Mouse (Mus musculus) heart, embryonic 12.5 days (tissue): Measurements from ENCODE around the gene Mgat5. TPM values are rescaled to one million over a fixed set of nuclear protein-coding genes. Genes with fewer than 3 reads are reported as not detected.

Experiments used
- ATAC-seq: fragments of 200-750 bp; cut with Nextera tagmentation; 2 replicates; pipeline ENCODE4 v1.8.0; 2017; ENCODE audit warnings: moderate TSS enrichment, moderate library complexity; ENCODE audit not compliant: insufficient number of reproducible peaks, low FRiP score
- H3K27ac ChIP-seq: fragments of 300-500 bp; sonication (generic); 2 replicates; pipeline ENCODE4 v1.5.1; 2016; ENCODE audit warnings: mild to moderate bottlenecking, moderate library complexity; ENCODE audit not compliant: poor library complexity, severe bottlenecking
- H3K27me3 ChIP-seq: fragments of 300-500 bp; sonication (generic); replicated peaks from 2 replicates; pipeline ENCODE4 v1.6.1; 2016; ENCODE audit warnings: mild to moderate bottlenecking, moderate library complexity
- H3K36me3 ChIP-seq: fragments of 300-500 bp; sonication (generic); 2 replicates; pipeline ENCODE4 v1.6.1; 2016; ENCODE audit warnings: mild to moderate bottlenecking, moderate library complexity
- H3K4me1 ChIP-seq: fragments of 300-500 bp; sonication (generic); replicated peaks from 2 replicates; pipeline ENCODE4 v1.6.1; 2016; ENCODE audit warnings: mild to moderate bottlenecking
- H3K4me2 ChIP-seq: fragments of 300-500 bp; sonication (generic); 2 replicates; pipeline ENCODE4 v1.6.1; 2016; ENCODE audit warnings: mild to moderate bottlenecking, moderate library complexity
- H3K4me3 ChIP-seq: fragments of 300-500 bp; sonication (generic); 2 replicates; pipeline ENCODE4 v1.5.1; 2016; ENCODE audit warnings: mild to moderate bottlenecking
- H3K9ac ChIP-seq: fragments of 300-500 bp; sonication (generic); 2 replicates; pipeline ENCODE4 v1.6.1; 2016; ENCODE audit warnings: mild to moderate bottlenecking, moderate library complexity
- H3K9me3 ChIP-seq: fragments of 300-500 bp; sonication (generic); replicated peaks from 2 replicates; pipeline ENCODE4 v1.6.1; 2016; ENCODE audit warnings: mild to moderate bottlenecking, moderate library complexity
- WGBS: fragments of 180-500 bp; shearing (Covaris S2); methylation state at CpG from one replicate; pipeline ENCODE4 v1.1.7; 2016; 5-methylcytosine and 5-hydroxymethylcytosine counted together
- polyA plus RNA-seq: library from polyadenylated mRNA; unstranded; fragments of >200 nt; fragmentation: Nextera tagmentation; extraction: Ambion mirVana; gene quantifications from 2 replicates; pipeline ENCODE4 v1.2.1, GENCODE M21; 2016

The Mgat5 gene
- polyA plus RNA-seq, 1 experiment from 2014 or later = 4.3 TPM

DNA sequence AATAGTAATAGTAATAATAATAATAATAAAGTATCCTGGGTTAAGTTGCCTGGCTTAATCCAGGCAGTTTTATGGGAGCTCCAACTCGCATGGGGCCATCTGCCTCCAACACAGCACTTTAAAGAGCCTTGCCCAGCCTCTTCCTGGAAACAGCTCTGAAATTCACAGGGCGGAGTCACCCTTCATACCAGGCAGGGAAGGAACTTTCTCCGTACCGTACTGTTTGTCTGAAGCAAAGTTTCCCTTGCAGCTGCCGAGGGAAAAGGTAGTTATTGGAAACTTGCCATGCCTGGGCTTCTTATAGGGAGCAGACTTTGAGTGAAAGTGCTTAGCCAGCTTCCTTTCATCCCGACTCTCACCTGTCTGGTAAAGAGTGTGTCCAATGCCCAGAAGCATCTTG, 232.3 kb downstream of the Mgat5 start:
- Histone ChIP-seq H3K36me3 (no peaks in the 10 kb centered on the region), H3K9me3 (no peaks in the 10 kb centered on the region), H3K27ac (no peak overlapping the region), H3K4me2 (no peak overlapping the region), H3K4me1 (peaks cover 37% of the 10 kb centered on the region), H3K27me3 (no peaks in the 10 kb centered on the region), H3K9ac (no peak overlapping the region), H3K4me3 (no peak overlapping the region)
- ATAC-seq = no peak
- WGBS = 61% methylated on average over 6 of the region's 6 CpGs

- no peak overlapping the region for H3K4me2 ChIP-seq
- WGBS = 56% methylated on average over 9 of the region's 9 CpGs
- H3K4me3 ChIP-seq = no peak overlapping the region
- ATAC-seq = no peak
- no peaks in the 10 kb centered on the region for H3K9me3 ChIP-seq
- H3K9ac ChIP-seq = no peak overlapping the region
- peaks cover 44% of the 10 kb centered on the region for H3K4me1 ChIP-seq
- H3K27me3 ChIP-seq = no peaks in the 10 kb centered on the region
- H3K27ac ChIP-seq = no peak overlapping the region
- H3K36me3 ChIP-seq = no peaks in the 10 kb centered on the region
Observed at GRCm38 (mm10) chr1:127439452-127439891, 234.7 kb downstream of the Mgat5 start.

DNA sequence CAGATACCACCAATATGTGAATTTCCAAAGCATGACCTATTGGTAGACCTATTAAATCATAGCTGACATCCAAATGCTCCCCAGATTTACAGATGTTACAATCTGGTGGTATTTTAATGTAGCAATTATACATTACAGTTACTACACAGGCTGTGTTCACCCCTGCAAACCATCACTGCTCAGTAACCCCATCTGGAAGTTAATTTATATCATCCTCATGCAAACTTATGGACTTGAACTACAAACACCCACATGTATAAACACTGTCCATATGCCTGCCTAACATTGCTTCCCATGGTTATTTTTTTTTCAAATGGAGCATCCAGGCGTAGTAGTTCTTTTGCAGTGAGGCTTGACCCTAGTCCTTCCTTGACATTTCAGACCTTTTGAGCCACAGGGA, 236.2 kb downstream of the Mgat5 start:
- H3K27ac ChIP-seq = no peak overlapping the region
- whole genome bisulfite sequencing = 70% methylated on average over 1 of the region's 1 CpGs

GRCm38 (mm10) chr1:127441736-127442135, 236.9 kb downstream of the Mgat5 start:
- Histone ChIP-seq H3K27me3 (no peaks in the 10 kb centered on the region), H3K4me2 (no peak overlapping the region), H3K4me3 (no peak overlapping the region), H3K4me1 (peaks cover 46% of the 10 kb centered on the region), H3K27ac (no peak overlapping the region), H3K36me3 (peaks cover 3% of the 10 kb centered on the region; the same call in 1 of the 2 replicates), H3K9me3 (no peaks in the 10 kb centered on the region), H3K9ac (no peak overlapping the region)
- ATAC-seq = no peak
- 73% methylated on average over 3 of the region's 3 CpGs for WGBS

More for the DNA sequence above, 236.2 kb downstream of the Mgat5 start:
- H3K9me3 ChIP-seq = no peaks in the 10 kb centered on the region
- H3K4me3 ChIP-seq = no peak overlapping the region
- H3K4me1 ChIP-seq = peaks cover 46% of the 10 kb centered on the region
- no peak overlapping the region for H3K4me2 ChIP-seq
- H3K9ac ChIP-seq = no peak overlapping the region
- no peaks in the 10 kb centered on the region for H3K27me3 ChIP-seq
- ATAC-seq = no peak
- H3K36me3 ChIP-seq = no peaks in the 10 kb centered on the region; the same call in 1 of the 2 replicates

DNA sequence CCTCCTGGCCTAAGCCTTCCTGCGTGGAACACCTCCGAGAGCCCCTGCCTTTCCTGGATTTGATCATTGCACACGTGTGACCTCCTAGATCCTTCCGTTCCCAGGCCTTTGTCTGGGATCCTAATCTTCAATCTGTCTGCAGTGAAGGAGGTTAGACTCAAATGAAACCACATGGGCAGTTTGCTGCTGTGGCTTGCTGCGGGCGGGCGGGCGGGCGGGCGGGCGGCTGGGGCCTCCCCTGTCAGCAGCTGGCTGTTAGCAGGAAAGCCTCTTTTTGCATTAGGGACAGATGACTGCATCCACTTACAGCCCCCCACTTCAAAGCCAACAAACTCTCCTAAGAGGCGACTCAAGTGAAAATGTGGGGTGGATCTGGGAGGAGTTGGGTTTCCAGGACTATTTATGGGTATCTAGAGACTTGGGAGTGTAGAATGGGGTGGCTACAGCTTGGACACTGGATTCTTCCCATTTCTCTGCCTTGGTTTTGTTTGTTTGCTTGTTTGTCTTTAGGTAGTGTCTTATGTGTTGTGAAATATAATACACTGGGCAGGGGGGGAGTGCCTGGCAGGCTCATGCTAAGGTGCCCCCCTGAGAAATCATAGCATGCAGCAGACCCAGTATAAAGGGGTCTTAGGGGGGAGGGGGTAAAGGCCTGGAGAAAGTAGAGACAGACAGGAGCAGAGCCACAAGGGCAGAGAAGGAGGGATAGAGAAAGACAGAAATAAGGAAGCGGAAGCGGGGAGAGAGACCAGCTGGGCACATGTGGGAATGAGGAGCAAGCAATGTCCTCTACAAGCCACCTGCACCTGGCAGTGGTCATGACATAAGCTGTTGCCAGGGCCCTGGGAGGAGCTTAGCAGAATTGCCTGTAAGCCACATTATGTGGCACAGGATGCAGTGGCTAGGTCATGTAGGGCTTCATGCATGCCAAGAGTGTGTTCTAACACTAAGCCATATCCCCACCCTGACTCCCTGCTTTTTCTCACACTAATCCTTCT, 238.4 kb downstream of the Mgat5 start:
- peaks cover 43% of the 10 kb centered on the region for H3K4me1 ChIP-seq
- no peaks in the 10 kb centered on the region for H3K27me3 ChIP-seq
- H3K4me2 ChIP-seq = peak overlapping the region; percentile 31; the same call in 1 of the 2 replicates
- H3K36me3 ChIP-seq = peaks cover 13% of the 10 kb centered on the region
- 29% methylated on average over 14 of the region's 14 CpGs for WGBS
- no peaks in the 10 kb centered on the region for H3K9me3 ChIP-seq
- H3K4me3 ChIP-seq = no peak overlapping the region
- H3K27ac ChIP-seq = no peak overlapping the region
- ATAC-seq = peak; percentile 42; the same call in 1 of the 2 replicates
- no peak overlapping the region for H3K9ac ChIP-seq

DNA sequence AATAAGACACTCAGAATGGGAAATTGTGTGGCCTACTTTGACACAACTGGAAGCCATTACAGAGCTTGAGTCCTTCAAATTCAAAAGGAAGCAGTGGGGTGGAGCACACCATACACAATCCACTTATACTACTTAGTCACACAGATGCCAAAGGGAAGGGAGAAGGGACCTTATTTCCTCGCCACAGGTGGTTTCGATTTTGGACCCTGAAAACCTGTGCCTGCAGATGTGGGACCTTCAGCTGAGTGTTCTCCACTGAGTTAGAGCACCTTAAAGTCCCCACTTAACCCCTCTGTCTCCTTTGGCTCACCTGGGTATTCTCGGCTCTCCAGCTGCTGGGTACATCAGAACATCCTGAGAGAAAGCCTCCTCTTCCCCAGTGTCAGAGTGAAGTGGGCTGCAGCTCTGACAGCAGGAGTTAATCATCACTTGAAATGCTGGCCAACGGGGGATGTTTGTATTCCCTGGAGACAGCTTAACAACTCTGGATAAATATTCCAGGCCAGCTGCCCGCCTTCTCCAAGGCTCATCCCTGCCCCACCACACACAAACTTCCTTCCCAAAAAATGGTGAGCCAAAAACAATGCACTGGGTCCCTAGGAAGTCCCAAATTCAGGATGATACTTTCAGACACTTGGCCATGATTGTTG, 240.1 kb downstream of the Mgat5 start:
- H3K27ac ChIP-seq = no peak overlapping the region

GRCm38 (mm10) chr1:127453397-127453796, 248.6 kb downstream of the Mgat5 start:
- H3K9me3 ChIP-seq = peaks cover 4% of the 10 kb centered on the region
- no peaks in the 10 kb centered on the region for H3K4me1 ChIP-seq
- WGBS = 84% methylated on average over 6 of the region's 6 CpGs
- no peak for ATAC-seq
- H3K4me2 ChIP-seq = no peak overlapping the region
- peaks cover 20% of the 10 kb centered on the region for H3K36me3 ChIP-seq
- H3K9ac ChIP-seq = no peak overlapping the region
- H3K4me3 ChIP-seq = no peak overlapping the region
- no peak overlapping the region for H3K27ac ChIP-seq
- H3K27me3 ChIP-seq = no peaks in the 10 kb centered on the region

More for the DNA sequence above, 240.1 kb downstream of the Mgat5 start:
- no peak for ATAC-seq
- H3K9me3 ChIP-seq = peaks cover 5% of the 10 kb centered on the region
- H3K4me3 ChIP-seq = no peak overlapping the region
- no peak overlapping the region for H3K4me2 ChIP-seq
- WGBS = 44% methylated on average over 5 of the region's 5 CpGs
- peaks cover 23% of the 10 kb centered on the region for H3K36me3 ChIP-seq
- peaks cover 33% of the 10 kb centered on the region for H3K4me1 ChIP-seq
- no peak overlapping the region for H3K9ac ChIP-seq
- H3K27me3 ChIP-seq = no peaks in the 10 kb centered on the region

- WGBS = 16% methylated on average over 6 of the region's 6 CpGs
Observed at GRCm38 (mm10) chr1:127459015-127459451, 254.2 kb downstream of the Mgat5 start.

DNA sequence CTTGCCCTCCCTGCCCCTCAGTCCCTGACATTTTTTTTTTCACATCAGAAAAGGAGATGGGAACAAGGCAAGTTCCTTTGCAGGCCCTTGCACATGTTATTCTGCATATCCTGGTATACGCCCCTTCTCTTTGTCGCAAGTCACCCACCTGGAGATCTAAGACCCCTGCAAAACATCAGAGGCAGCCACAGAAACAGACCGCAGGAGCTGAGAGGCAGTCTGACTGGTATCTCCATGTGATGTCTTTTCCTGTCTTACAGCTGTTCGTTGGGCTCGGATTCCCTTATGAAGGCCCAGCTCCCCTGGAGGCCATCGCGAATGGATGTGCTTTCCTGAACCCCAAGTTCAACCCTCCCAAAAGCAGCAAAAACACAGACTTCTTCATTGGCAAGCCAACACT, 254.8 kb downstream of the Mgat5 start:
- H3K4me3 ChIP-seq = no peak overlapping the region
- H3K27me3 ChIP-seq = no peaks in the 10 kb centered on the region
- ATAC-seq = no peak
- WGBS = 73% methylated on average over 7 of the region's 7 CpGs
- H3K36me3 ChIP-seq = peaks cover 10% of the 10 kb centered on the region
- H3K9ac ChIP-seq = no peak overlapping the region
- no peak overlapping the region for H3K27ac ChIP-seq
- H3K4me2 ChIP-seq = no peak overlapping the region
- H3K4me1 ChIP-seq = peaks cover 16% of the 10 kb centered on the region
- H3K9me3 ChIP-seq = no peaks in the 10 kb centered on the region

More at GRCm38 (mm10) chr1:127459015-127459451, 254.2 kb downstream of the Mgat5 start:
- no peak overlapping the region for H3K4me3 ChIP-seq
- peaks cover 13% of the 10 kb centered on the region for H3K4me1 ChIP-seq
- peaks cover 10% of the 10 kb centered on the region for H3K36me3 ChIP-seq
- H3K27me3 ChIP-seq = no peaks in the 10 kb centered on the region
- no peak for ATAC-seq
- H3K4me2 ChIP-seq = no peak overlapping the region
- H3K9me3 ChIP-seq = no peaks in the 10 kb centered on the region
- H3K27ac ChIP-seq = no peak overlapping the region
- no peak overlapping the region for H3K9ac ChIP-seq

DNA sequence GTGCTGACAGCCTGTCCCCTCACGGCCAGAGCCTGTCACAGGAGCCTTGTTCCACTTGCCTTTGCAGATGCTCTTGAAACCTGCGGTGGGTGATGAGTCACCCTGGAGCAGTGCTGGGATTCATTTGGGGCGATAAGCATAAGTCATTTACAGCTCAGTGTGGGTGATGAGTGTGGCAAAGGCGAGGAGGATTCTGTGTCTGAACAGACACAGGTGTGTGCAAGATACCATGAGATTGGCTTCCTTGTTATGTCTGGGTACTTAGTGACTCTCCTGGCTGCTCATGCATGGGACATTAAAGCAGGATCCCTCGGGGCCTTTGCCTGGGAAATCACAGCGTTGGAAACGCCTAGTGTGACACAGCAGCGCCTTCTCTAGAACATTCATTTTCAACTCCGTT, 256.2 kb downstream of the Mgat5 start:
- no peaks in the 10 kb centered on the region for H3K9me3 ChIP-seq
- 49% methylated on average over 9 of the region's 9 CpGs for WGBS
- ATAC-seq = no peak
- peaks cover 25% of the 10 kb centered on the region for H3K4me1 ChIP-seq
- H3K27me3 ChIP-seq = no peaks in the 10 kb centered on the region
- no peak overlapping the region for H3K9ac ChIP-seq
- peaks cover 10% of the 10 kb centered on the region for H3K36me3 ChIP-seq
- H3K27ac ChIP-seq = no peak overlapping the region
- no peak overlapping the region for H3K4me2 ChIP-seq
- no peak overlapping the region for H3K4me3 ChIP-seq

GRCm38 (mm10) chr1:127464041-127464440, 259.2 kb downstream of the Mgat5 start:
- H3K27me3 ChIP-seq = no peaks in the 10 kb centered on the region
- no peak for ATAC-seq
- no peak overlapping the region for H3K27ac ChIP-seq
- H3K4me2 ChIP-seq = no peak overlapping the region
- H3K4me3 ChIP-seq = no peak overlapping the region
- H3K9ac ChIP-seq = no peak overlapping the region
- H3K4me1 ChIP-seq = peaks cover 25% of the 10 kb centered on the region
- WGBS = 87% methylated on average over 6 of the region's 6 CpGs
- H3K9me3 ChIP-seq = no peaks in the 10 kb centered on the region
- peaks cover 11% of the 10 kb centered on the region for H3K36me3 ChIP-seq
